Mouse (Mus musculus): ENCODE data around the gene Lenep. TPM values are rescaled to one million over a fixed set of nuclear protein-coding genes. Genes with fewer than 3 reads are reported as not detected.

The Lenep gene
- polyA plus RNA-seq, 1 experiment from 2014 or later = 0.80 TPM

GRCm38 (mm10) chr3:89359630-89360029 lies 43.0 kb downstream of the Lenep start:
- H3K36me3 ChIP-seq (replicated peaks; ENCODE audit: control insufficient read depth, insufficient read depth, low read depth, low read length) = no peaks in the 10 kb centered on the region
- H3K9ac ChIP-seq (replicated peaks; ENCODE audit: low read length) = no peak overlapping the region
- H3K9me3 ChIP-seq (replicated peaks; ENCODE audit: control insufficient read depth, low read length) = no peaks in the 10 kb centered on the region
- H3K4me3 ChIP-seq (ENCODE audit: low read depth, low read length) = no peak overlapping the region
- 71% methylated on average over 6 of the region's 6 CpGs for WGBS
- ATAC-seq (replicated peaks; ENCODE audit: insufficient number of reproducible peaks, low FRiP score, low TSS enrichment, low read depth) (no peak), DNase-seq (ENCODE audit: low spot score) (no peak)
- no peaks in the 10 kb centered on the region for H3K27me3 ChIP-seq (ENCODE audit: control insufficient read depth, insufficient read depth, low read length)
- H3K4me1 ChIP-seq (ENCODE audit: control insufficient read depth, insufficient read depth, low read length) = no peaks in the 10 kb centered on the region
- no peak overlapping the region for H3K27ac ChIP-seq (replicated peaks; ENCODE audit: low read depth, low read length)
- H3K4me2 ChIP-seq (ENCODE audit: low read depth, low read length) = no peak overlapping the region

GRCm38 (mm10) chr3:89356029-89356428 lies 46.6 kb downstream of the Lenep start:
- Histone ChIP-seq H3K27ac (replicated peaks; ENCODE audit: low read depth, low read length) (no peak overlapping the region), H3K4me3 (ENCODE audit: low read depth, low read length) (no peak overlapping the region), H3K36me3 (replicated peaks; ENCODE audit: control insufficient read depth, insufficient read depth, low read depth, low read length) (no peaks in the 10 kb centered on the region), H3K27me3 (ENCODE audit: control insufficient read depth, insufficient read depth, low read length) (peaks cover 2% of the 10 kb centered on the region; the same call in 1 of the 2 replicates), H3K4me2 (ENCODE audit: low read depth, low read length) (no peak overlapping the region), H3K4me1 (ENCODE audit: control insufficient read depth, insufficient read depth, low read length) (no peaks in the 10 kb centered on the region), H3K9ac (replicated peaks; ENCODE audit: low read length) (no peak overlapping the region), H3K9me3 (replicated peaks; ENCODE audit: control insufficient read depth, low read length) (no peaks in the 10 kb centered on the region)
- ATAC-seq (replicated peaks; ENCODE audit: insufficient number of reproducible peaks, low FRiP score, low TSS enrichment, low read depth) (no peak), DNase-seq (ENCODE audit: low spot score) (no peak)
- WGBS = 72% methylated on average over 9 of the region's 9 CpGs

- no peak overlapping the region for H3K27ac ChIP-seq (replicated peaks; ENCODE audit: low read depth, low read length)
- ATAC-seq (replicated peaks; ENCODE audit: insufficient number of reproducible peaks, low FRiP score, low TSS enrichment, low read depth) (no peak), DNase-seq (ENCODE audit: low spot score) (no peak)
- no peaks in the 10 kb centered on the region for H3K4me1 ChIP-seq (ENCODE audit: control insufficient read depth, insufficient read depth, low read length)
- H3K9ac ChIP-seq (replicated peaks; ENCODE audit: low read length) = no peak overlapping the region
- no peak overlapping the region for H3K4me3 ChIP-seq (ENCODE audit: low read depth, low read length)
- no peak overlapping the region for H3K4me2 ChIP-seq (ENCODE audit: low read depth, low read length)
- peaks cover 2% of the 10 kb centered on the region; the same call in 1 of the 2 replicates for H3K27me3 ChIP-seq (ENCODE audit: control insufficient read depth, insufficient read depth, low read length)
- no peaks in the 10 kb centered on the region for H3K9me3 ChIP-seq (replicated peaks; ENCODE audit: control insufficient read depth, low read length)
- 85% methylated on average over 6 of the region's 6 CpGs for WGBS
- H3K36me3 ChIP-seq (replicated peaks; ENCODE audit: control insufficient read depth, insufficient read depth, low read depth, low read length) = no peaks in the 10 kb centered on the region
Measured at GRCm38 (mm10) chr3:89355512-89355902, 47.1 kb downstream of the Lenep start.

- 16% methylated on average over 5 of the region's 5 CpGs for WGBS
- Histone ChIP-seq H3K27me3 (ENCODE audit: control insufficient read depth, insufficient read depth, low read length) (peaks cover 2% of the 10 kb centered on the region; the same call in 1 of the 2 replicates), H3K4me1 (ENCODE audit: control insufficient read depth, insufficient read depth, low read length) (no peaks in the 10 kb centered on the region), H3K27ac (replicated peaks; ENCODE audit: low read depth, low read length) (no peak overlapping the region), H3K9me3 (replicated peaks; ENCODE audit: control insufficient read depth, low read length) (no peaks in the 10 kb centered on the region), H3K4me3 (ENCODE audit: low read depth, low read length) (no peak overlapping the region), H3K36me3 (replicated peaks; ENCODE audit: control insufficient read depth, insufficient read depth, low read depth, low read length) (no peaks in the 10 kb centered on the region), H3K9ac (replicated peaks; ENCODE audit: low read length) (no peak overlapping the region), H3K4me2 (ENCODE audit: low read depth, low read length) (no peak overlapping the region)
- ATAC-seq (replicated peaks; ENCODE audit: insufficient number of reproducible peaks, low FRiP score, low TSS enrichment, low read depth) = 0 out of 2 replicates have a peak, but pooled peaks have one; percentile 14
- DNase-seq (ENCODE audit: low spot score) = peak; percentile 87
Measured at GRCm38 (mm10) chr3:89354816-89355511, 47.6 kb downstream of the Lenep start.

- 40% methylated on average over 5 of the region's 5 CpGs for WGBS
- ATAC-seq (replicated peaks; ENCODE audit: insufficient number of reproducible peaks, low FRiP score, low TSS enrichment, low read depth) (no peak), DNase-seq (ENCODE audit: low spot score) (no peak)
- no peak overlapping the region for H3K4me3 ChIP-seq (ENCODE audit: low read depth, low read length)
- no peak overlapping the region for H3K27ac ChIP-seq (replicated peaks; ENCODE audit: low read depth, low read length)
- H3K9me3 ChIP-seq (replicated peaks; ENCODE audit: control insufficient read depth, low read length) = no peaks in the 10 kb centered on the region
- H3K27me3 ChIP-seq (ENCODE audit: control insufficient read depth, insufficient read depth, low read length) = peaks cover 2% of the 10 kb centered on the region; the same call in 1 of the 2 replicates
- no peak overlapping the region for H3K4me2 ChIP-seq (ENCODE audit: low read depth, low read length)
- H3K9ac ChIP-seq (replicated peaks; ENCODE audit: low read length) = no peak overlapping the region
- no peaks in the 10 kb centered on the region for H3K36me3 ChIP-seq (replicated peaks; ENCODE audit: control insufficient read depth, insufficient read depth, low read depth, low read length)
- peaks cover 3% of the 10 kb centered on the region for H3K4me1 ChIP-seq (ENCODE audit: control insufficient read depth, insufficient read depth, low read length)
Measured at GRCm38 (mm10) chr3:89351271-89351670, 51.3 kb downstream of the Lenep start.

Other genes with a start within 250 kb of the Lenep start
- gene Hcn3, start 242.6 kb downstream of the Lenep start, polyA plus RNA-seq (2014; fragmentation: Nextera tagmentation; extraction: Ambion mirVana) = 1.2 and 2.4 TPM in 2 replicates
- 28.2 and 28.5 TPM in 2 replicates for gene Clk2, start 238.0 kb downstream of the Lenep start, polyA plus RNA-seq (2014; fragmentation: Nextera tagmentation; extraction: Ambion mirVana)
- 80.5 and 91.1 TPM in 2 replicates for gene Scamp3, start 225.3 kb downstream of the Lenep start, polyA plus RNA-seq (2014; fragmentation: Nextera tagmentation; extraction: Ambion mirVana)
- 15.3 and 19.4 TPM in 2 replicates for gene Fam189b, start 219.7 kb downstream of the Lenep start, polyA plus RNA-seq (2014; fragmentation: Nextera tagmentation; extraction: Ambion mirVana)
- 34.6 TPM in 2 replicates for gene Gba, start 199.9 kb downstream of the Lenep start, polyA plus RNA-seq (2014; fragmentation: Nextera tagmentation; extraction: Ambion mirVana)
- gene Thbs3, start 187.6 kb downstream of the Lenep start, polyA plus RNA-seq (2014; fragmentation: Nextera tagmentation; extraction: Ambion mirVana) = 24.4 and 26.0 TPM in 2 replicates
- gene Mtx1, start 175.7 kb downstream of the Lenep start, polyA plus RNA-seq (2014; fragmentation: Nextera tagmentation; extraction: Ambion mirVana) = 208 and 225 TPM in 2 replicates
- gene Muc1, start 173.7 kb downstream of the Lenep start, polyA plus RNA-seq (2014; fragmentation: Nextera tagmentation; extraction: Ambion mirVana) = 0.90 and 1.3 TPM in 2 replicates
- 287 and 288 TPM in 2 replicates for gene Krtcap2, start 156.8 kb downstream of the Lenep start, polyA plus RNA-seq (2014; fragmentation: Nextera tagmentation; extraction: Ambion mirVana)
- 3.0 and 4.5 TPM in 2 replicates for gene Trim46, start 156.5 kb downstream of the Lenep start, polyA plus RNA-seq (2014; fragmentation: Nextera tagmentation; extraction: Ambion mirVana)
- 82.4 and 87.9 TPM in 2 replicates for gene Dpm3, start 143.4 kb downstream of the Lenep start, polyA plus RNA-seq (2014; fragmentation: Nextera tagmentation; extraction: Ambion mirVana)
- gene Slc50a1, start 132.2 kb downstream of the Lenep start, polyA plus RNA-seq (2014; fragmentation: Nextera tagmentation; extraction: Ambion mirVana) = 39.8 and 45.7 TPM in 2 replicates
- gene Efna1, start 121.7 kb downstream of the Lenep start, polyA plus RNA-seq (2014; fragmentation: Nextera tagmentation; extraction: Ambion mirVana) = 26.9 and 30.2 TPM in 2 replicates
- 6.6 and 8.3 TPM in 2 replicates for gene Efna3, start 79.8 kb downstream of the Lenep start, polyA plus RNA-seq (2014; fragmentation: Nextera tagmentation; extraction: Ambion mirVana)
- 39.1 and 39.5 TPM in 2 replicates for gene Efna4, start 64.8 kb downstream of the Lenep start, polyA plus RNA-seq (2014; fragmentation: Nextera tagmentation; extraction: Ambion mirVana)
- 17.8 and 17.9 TPM in 2 replicates for gene Adam15, start 52.8 kb downstream of the Lenep start, polyA plus RNA-seq (2014; fragmentation: Nextera tagmentation; extraction: Ambion mirVana)
- 0.32 TPM in 1 of 2 replicates, not detected in the other for gene Dcst2, start 40.8 kb downstream of the Lenep start, polyA plus RNA-seq (2014; fragmentation: Nextera tagmentation; extraction: Ambion mirVana)
- 0.21 TPM in 1 of 2 replicates, not detected in the other for gene Dcst1, start 37.5 kb downstream of the Lenep start, polyA plus RNA-seq (2014; fragmentation: Nextera tagmentation; extraction: Ambion mirVana)
- 0.49 and 1.1 TPM in 2 replicates for gene Zbtb7b, start 8.0 kb downstream of the Lenep start, polyA plus RNA-seq (2014; fragmentation: Nextera tagmentation; extraction: Ambion mirVana)
- 23.8 and 24.4 TPM in 2 replicates for gene Flad1, start 9.1 kb upstream of the Lenep start, polyA plus RNA-seq (2014; fragmentation: Nextera tagmentation; extraction: Ambion mirVana)
- 648 and 668 TPM in 2 replicates for gene Cks1b, start 15.6 kb upstream of the Lenep start, polyA plus RNA-seq (2014; fragmentation: Nextera tagmentation; extraction: Ambion mirVana)
- gene Shc1, start 15.7 kb upstream of the Lenep start, polyA plus RNA-seq (2014; fragmentation: Nextera tagmentation; extraction: Ambion mirVana) = 43.6 and 53.0 TPM in 2 replicates
- gene Pygo2, start 27.4 kb upstream of the Lenep start, polyA plus RNA-seq (2014; fragmentation: Nextera tagmentation; extraction: Ambion mirVana) = 55.8 and 56.5 TPM in 2 replicates
- gene Pbxip1, start 33.9 kb upstream of the Lenep start, polyA plus RNA-seq (2014; fragmentation: Nextera tagmentation; extraction: Ambion mirVana) = 9.1 and 10.8 TPM in 2 replicates
- gene Pmvk, start 51.7 kb upstream of the Lenep start, polyA plus RNA-seq (2014; fragmentation: Nextera tagmentation; extraction: Ambion mirVana) = 57.3 and 58.9 TPM in 2 replicates
- gene Kcnn3, start 117.4 kb upstream of the Lenep start, polyA plus RNA-seq (2014; fragmentation: Nextera tagmentation; extraction: Ambion mirVana) = 0.91 and 1.1 TPM in 2 replicates

Data from embryonic facial prominence, embryonic 11.5 days (tissue).